ENCODE assay signal across 20 mouse cellular contexts in genomic region chr17:10357348-10357747, GRCm38 (mm10). TPM values are rescaled to one million over a fixed set of nuclear protein-coding genes. Genes with fewer than 3 reads are reported as not detected.
DNase-seq lines count a peak whose midpoint lies in the region; ATAC-seq lines count a peak whose summit lies in the region.
"Had no signal": no experiment of that assay in that cellular context is flagged by ENCODE, and none has a peak within 500 bp of the region (broad histone marks: within the 10 kb centered on the region; RNA-seq: fewer than 3 reads in every experiment).

No protein-coding gene starts in this region.

- intact Hi-C loops in left cerebral cortex, postnatal 4 days (cut with DNase I), result no loop called here
- intact Hi-C loops in left cerebral cortex, postnatal 25 days (cut with DNase I), result no loop called here

- 0 out of 2 replicates have a peak, but pooled peaks have one; percentile 46 for ATAC-seq in forebrain, embryonic 12.5 days (ENCODE audit: low FRiP score)
- no peak for ATAC-seq in forebrain, embryonic 11.5 days (replicated peaks; ENCODE audit: low FRiP score)
- peak; percentile 72 for ATAC-seq in midbrain, embryonic 13.5 days
- ATAC-seq: liver, postnatal 0 days had no signal

- no peak overlapping the region for H3K27ac ChIP-seq in forebrain, embryonic 12.5 days
- no peak overlapping the region for H3K27ac ChIP-seq in forebrain, embryonic 11.5 days (ENCODE audit: low read depth, low read length)
- H3K27ac ChIP-seq in midbrain, embryonic 13.5 days, result 0 out of 2 replicates have a peak overlapping the region, but pooled peaks have one; percentile 26
- H3K27ac ChIP-seq: hindbrain, embryonic 15.5 days; limb, embryonic 15.5 days; stomach, postnatal 0 days had no signal

- no peak for DNase-seq in forebrain, embryonic 11.5 days (ENCODE audit: low spot score)
- peak; percentile 41 for DNase-seq in left cerebral cortex, postnatal 4 days
- no peak for DNase-seq in left cerebral cortex, postnatal 25 days (ENCODE audit: low spot score in 2 of 2)
- DNase-seq in kidney, adult 8-10 months, result no peak
- no peak for DNase-seq in ovary, postnatal 10 days (ENCODE audit: low spot score)
- DNase-seq in neural tube, embryonic 10.5 days (ENCODE audit: extremely low spot score, low spot score), result no peak
- DNase-seq: B cell, adult 2 months; gastrocnemius, postnatal 36 days; heart, postnatal 14 days; kidney, adult 18-20 months; kidney, postnatal 14 days; liver, postnatal 0 days; lung, postnatal 14 days; right cerebral cortex, postnatal 14 days had no signal

- H3K36me3 ChIP-seq in forebrain, embryonic 12.5 days (replicated peaks), result no peaks in the 10 kb centered on the region
- no peaks in the 10 kb centered on the region for H3K36me3 ChIP-seq in forebrain, embryonic 11.5 days (ENCODE audit: control insufficient read depth, insufficient read depth, low read length)
- H3K36me3 ChIP-seq in midbrain, embryonic 13.5 days, result no peaks in the 10 kb centered on the region
- H3K36me3 ChIP-seq: hindbrain, embryonic 15.5 days; limb, embryonic 15.5 days had no signal

- H3K4me2 ChIP-seq in forebrain, embryonic 12.5 days, result no peak overlapping the region
- no peak overlapping the region for H3K4me2 ChIP-seq in forebrain, embryonic 11.5 days (ENCODE audit: low read depth, low read length, severe bottlenecking)
- H3K4me2 ChIP-seq in midbrain, embryonic 13.5 days (replicated peaks), result peak overlapping the region; percentile 31
- H3K4me2 ChIP-seq: hindbrain, embryonic 15.5 days; limb, embryonic 15.5 days had no signal

- 71% methylated on average over 12 of the region's 12 CpGs for WGBS in forebrain, embryonic 12.5 days
- WGBS in forebrain, embryonic 11.5 days, result 84% methylated on average over 12 of the region's 12 CpGs
- WGBS in midbrain, embryonic 13.5 days, result 31% methylated on average over 12 of the region's 12 CpGs

- no peak overlapping the region for H3K9ac ChIP-seq in forebrain, embryonic 12.5 days
- H3K9ac ChIP-seq in forebrain, embryonic 11.5 days (ENCODE audit: low read length), result no peak overlapping the region
- no peak overlapping the region for H3K9ac ChIP-seq in midbrain, embryonic 13.5 days (replicated peaks)
- H3K9ac ChIP-seq: hindbrain, embryonic 15.5 days; limb, embryonic 15.5 days; liver, postnatal 0 days had no signal

- no peaks in the 10 kb centered on the region for H3K9me3 ChIP-seq in forebrain, embryonic 12.5 days
- H3K9me3 ChIP-seq in forebrain, embryonic 11.5 days (ENCODE audit: control insufficient read depth, low read length), result no peaks in the 10 kb centered on the region
- H3K9me3 ChIP-seq in midbrain, embryonic 13.5 days, result no peaks in the 10 kb centered on the region
- H3K9me3 ChIP-seq: hindbrain, embryonic 15.5 days; limb, embryonic 15.5 days had no signal

- H3K27me3 ChIP-seq in forebrain, embryonic 12.5 days, result no peaks in the 10 kb centered on the region
- no peaks in the 10 kb centered on the region for H3K27me3 ChIP-seq in forebrain, embryonic 11.5 days (ENCODE audit: control insufficient read depth, insufficient read depth, low read length)
- H3K27me3 ChIP-seq in midbrain, embryonic 13.5 days, result no peaks in the 10 kb centered on the region
- H3K27me3 ChIP-seq: hindbrain, embryonic 15.5 days; limb, embryonic 15.5 days; megakaryocyte, embryonic 14.5 days had no signal

- no peak overlapping the region for H3K4me3 ChIP-seq in forebrain, embryonic 12.5 days (replicated peaks)
- no peak overlapping the region for H3K4me3 ChIP-seq in forebrain, embryonic 11.5 days (ENCODE audit: low read depth, low read length)
- no peak overlapping the region for H3K4me3 ChIP-seq in midbrain, embryonic 13.5 days (replicated peaks)
- H3K4me3 ChIP-seq: hindbrain, embryonic 15.5 days; limb, embryonic 15.5 days; megakaryocyte, embryonic 14.5 days had no signal

- peaks cover 25% of the 10 kb centered on the region for H3K4me1 ChIP-seq in forebrain, embryonic 12.5 days
- H3K4me1 ChIP-seq in forebrain, embryonic 11.5 days (replicated peaks; ENCODE audit: control insufficient read depth, insufficient read depth, low read length), result 0 out of 2 replicates have a peak, but pooled peaks cover 2% of the 10 kb centered on the region
- peaks cover 34% of the 10 kb centered on the region for H3K4me1 ChIP-seq in midbrain, embryonic 13.5 days (replicated peaks)
- H3K4me1 ChIP-seq: megakaryocyte, embryonic 14.5 days had no signal

RNA-seq across cellular contexts. Expression of gene Qk, which starts 37.7 kb away (rescaled TPM):
- 63.0 and 69.3 TPM in 2 replicates for polyA plus RNA-seq in forebrain, embryonic 12.5 days (2016; fragmentation: Nextera tagmentation; extraction: Ambion mirVana)
- 64.6 and 66.1 TPM in 2 replicates for polyA plus RNA-seq in forebrain, embryonic 11.5 days (2014; fragmentation: Nextera tagmentation; extraction: Ambion mirVana)
- total RNA-seq in left cerebral cortex, postnatal 4 days (2021), result 100 to 1,000 TPM; 247 to 250 TPM
- 100 to 1,000 TPM; 357 to 388 TPM for total RNA-seq in left cerebral cortex, postnatal 25 days (2021)
- polyA plus RNA-seq in midbrain, embryonic 13.5 days (2015; fragmentation: Nextera tagmentation; extraction: Ambion mirVana), result 42.5 and 47.9 TPM in 2 replicates
